ENCODE assay signal across 23 mouse cellular contexts in genomic region chr1:93387198-93387597, GRCm38 (mm10). TPM values are rescaled to one million over a fixed set of nuclear protein-coding genes. Genes with fewer than 3 reads are reported as not detected.
DNase-seq lines count a peak whose midpoint lies in the region; ATAC-seq and TF ChIP-seq lines count a peak whose summit lies in the region.
"Had no signal": no experiment of that assay in that cellular context is flagged by ENCODE, and none has a peak within 500 bp of the region (broad histone marks: within the 10 kb centered on the region; RNA-seq: fewer than 3 reads in every experiment).

No protein-coding gene starts in this region.

- H3K4me3 ChIP-seq in intestine, embryonic 14.5 days (ENCODE audit: low read depth, low read length): no peak overlapping the region
- no peak overlapping the region for H3K4me3 ChIP-seq in intestine, postnatal 0 days (ENCODE audit: low read depth, low read length)
- no peak overlapping the region for H3K4me3 ChIP-seq in neural tube, embryonic 14.5 days (ENCODE audit: low read depth, low read length)
- H3K4me3 ChIP-seq: embryonic facial prominence, embryonic 10.5 days; embryonic facial prominence, embryonic 12.5 days; forebrain, embryonic 13.5 days; forebrain, embryonic 15.5 days had no signal

- no peak overlapping the region for H3K27ac ChIP-seq in intestine, embryonic 14.5 days (ENCODE audit: low read depth)
- H3K27ac ChIP-seq in intestine, postnatal 0 days (ENCODE audit: low read depth, low read length): no peak overlapping the region
- H3K27ac ChIP-seq in neural tube, embryonic 14.5 days (ENCODE audit: low read depth, low read length): no peak overlapping the region
- H3K27ac ChIP-seq: embryonic facial prominence, embryonic 10.5 days; embryonic facial prominence, embryonic 12.5 days; forebrain, embryonic 13.5 days; forebrain, embryonic 15.5 days had no signal

- no peak overlapping the region for H3K4me2 ChIP-seq in intestine, embryonic 14.5 days (ENCODE audit: low read length)
- H3K4me2 ChIP-seq in intestine, postnatal 0 days (replicated peaks; ENCODE audit: low read depth): no peak overlapping the region
- no peak overlapping the region for H3K4me2 ChIP-seq in neural tube, embryonic 14.5 days (ENCODE audit: low read depth, low read length)
- H3K4me2 ChIP-seq: embryonic facial prominence, embryonic 12.5 days; forebrain, embryonic 13.5 days; forebrain, embryonic 15.5 days had no signal

- no peak overlapping the region for H3K9ac ChIP-seq in intestine, embryonic 14.5 days (ENCODE audit: low read length)
- no peak overlapping the region for H3K9ac ChIP-seq in intestine, postnatal 0 days (ENCODE audit: low read depth, low read length)
- H3K9ac ChIP-seq in neural tube, embryonic 14.5 days (replicated peaks; ENCODE audit: low read depth, low read length): no peak overlapping the region
- H3K9ac ChIP-seq: embryonic facial prominence, embryonic 12.5 days; forebrain, embryonic 13.5 days; forebrain, embryonic 15.5 days had no signal

- no peaks in the 10 kb centered on the region for H3K36me3 ChIP-seq in intestine, embryonic 14.5 days (ENCODE audit: control insufficient read depth, insufficient read depth, low read length)
- H3K36me3 ChIP-seq in intestine, postnatal 0 days (ENCODE audit: control insufficient read depth, insufficient read depth): no peaks in the 10 kb centered on the region
- H3K36me3 ChIP-seq in neural tube, embryonic 14.5 days (ENCODE audit: control insufficient read depth, insufficient read depth, low read length): no peaks in the 10 kb centered on the region
- H3K36me3 ChIP-seq: embryonic facial prominence, embryonic 10.5 days; embryonic facial prominence, embryonic 12.5 days; forebrain, embryonic 15.5 days; G1E had no signal

- DNase-seq in intestine, embryonic 14.5 days (ENCODE audit: low spot score): no peak
- no peak for DNase-seq in neural tube, embryonic 10.5 days (ENCODE audit: extremely low spot score, low spot score)
- DNase-seq in lung, postnatal 4 days: no peak
- DNase-seq: adrenal gland, adult 8-10 months; adrenal gland, postnatal 14 days; adrenal gland, postnatal 36 days; B cell, adult 2 months; cerebellum, adult 11-12 months; cerebellum, adult 2 months; cerebellum, adult 9-10 months; cerebellum, postnatal 10 days; cerebellum, postnatal 25 days had no signal

- H3K4me1 ChIP-seq in intestine, embryonic 14.5 days (replicated peaks; ENCODE audit: control insufficient read depth, insufficient read depth, low read length): no peaks in the 10 kb centered on the region
- no peaks in the 10 kb centered on the region for H3K4me1 ChIP-seq in intestine, postnatal 0 days (replicated peaks; ENCODE audit: control insufficient read depth, insufficient read depth, low read length)
- no peaks in the 10 kb centered on the region for H3K4me1 ChIP-seq in neural tube, embryonic 14.5 days (ENCODE audit: control insufficient read depth, insufficient read depth, low read length)
- H3K4me1 ChIP-seq: embryonic facial prominence, embryonic 10.5 days; embryonic facial prominence, embryonic 12.5 days; forebrain, embryonic 13.5 days; forebrain, embryonic 15.5 days had no signal

- H3K27me3 ChIP-seq in intestine, embryonic 14.5 days (replicated peaks; ENCODE audit: control insufficient read depth, insufficient read depth, low read length): no peaks in the 10 kb centered on the region
- H3K27me3 ChIP-seq in intestine, postnatal 0 days (replicated peaks; ENCODE audit: control insufficient read depth, insufficient read depth, low read length): no peaks in the 10 kb centered on the region
- H3K27me3 ChIP-seq in neural tube, embryonic 14.5 days (ENCODE audit: control insufficient read depth, insufficient read depth, low read length): no peaks in the 10 kb centered on the region
- H3K27me3 ChIP-seq: CH12.LX; embryonic facial prominence, embryonic 12.5 days; forebrain, embryonic 13.5 days; forebrain, embryonic 15.5 days; Patski had no signal

- no peak for TF ChIP-seq CTCF in intestine, postnatal 0 days (IDR thresholded peaks at IDR 0.05; ENCODE audit: low read depth)

- ATAC-seq in intestine, embryonic 14.5 days (replicated peaks; ENCODE audit: low FRiP score, low TSS enrichment, low read depth): peak; percentile 58; the same call in 1 of the 2 replicates
- ATAC-seq in intestine, postnatal 0 days: no peak
- 0 out of 2 replicates have a peak, but pooled peaks have one; percentile 17 for ATAC-seq in neural tube, embryonic 14.5 days (ENCODE audit: low read depth)
- ATAC-seq: activated CD4-positive, CD25-positive, alpha-beta regulatory T cell, adult 4 months; forebrain, embryonic 13.5 days; forebrain, embryonic 15.5 days; Patski had no signal

- no peaks in the 10 kb centered on the region for H3K9me3 ChIP-seq in intestine, embryonic 14.5 days (ENCODE audit: control insufficient read depth, low read length)
- no peaks in the 10 kb centered on the region for H3K9me3 ChIP-seq in intestine, postnatal 0 days (ENCODE audit: control insufficient read depth)
- no peaks in the 10 kb centered on the region for H3K9me3 ChIP-seq in neural tube, embryonic 14.5 days (ENCODE audit: control insufficient read depth, low read length)
- H3K9me3 ChIP-seq: embryonic facial prominence, embryonic 10.5 days; embryonic facial prominence, embryonic 12.5 days; forebrain, embryonic 13.5 days; forebrain, embryonic 15.5 days; G1E had no signal

- WGBS in intestine, embryonic 14.5 days: 44% methylated on average over 2 of the region's 2 CpGs
- WGBS in intestine, postnatal 0 days: 23% methylated on average over 2 of the region's 2 CpGs
- 31% methylated on average over 2 of the region's 2 CpGs for WGBS in neural tube, embryonic 14.5 days

RNA-seq across cellular contexts. Expression of gene Ano7, which starts 13.5 kb away (rescaled TPM):
- polyA plus RNA-seq in intestine, embryonic 14.5 days (2014; fragmentation: Nextera tagmentation; extraction: Ambion mirVana): 0.87 and 0.92 TPM in 2 replicates
- polyA plus RNA-seq in intestine, postnatal 0 days (2015; fragmentation: Nextera tagmentation; extraction: Ambion mirVana): 1.7 TPM in 2 replicates
- polyA plus RNA-seq in neural tube, embryonic 14.5 days (2014; fragmentation: Nextera tagmentation; extraction: Ambion mirVana): 1.1 and 1.2 TPM in 2 replicates
- polyA plus RNA-seq: forebrain, embryonic 11.5 days; forebrain, embryonic 13.5 days; G1E; Patski had no signal

RNA-seq across cellular contexts. Expression of gene Pask, which starts 43.9 kb away (rescaled TPM):
- polyA plus RNA-seq in intestine, embryonic 14.5 days (2014; fragmentation: Nextera tagmentation; extraction: Ambion mirVana): 13.2 and 15.4 TPM in 2 replicates
- 2.1 and 2.2 TPM in 2 replicates for polyA plus RNA-seq in intestine, postnatal 0 days (2015; fragmentation: Nextera tagmentation; extraction: Ambion mirVana)
- polyA plus RNA-seq in neural tube, embryonic 14.5 days (2014; fragmentation: Nextera tagmentation; extraction: Ambion mirVana): 4.6 and 5.7 TPM in 2 replicates

RNA-seq across cellular contexts. Expression of gene Ppp1r7, which starts 44.5 kb away (rescaled TPM):
- 57.8 and 67.2 TPM in 2 replicates for polyA plus RNA-seq in intestine, embryonic 14.5 days (2014; fragmentation: Nextera tagmentation; extraction: Ambion mirVana)
- 32.9 and 33.0 TPM in 2 replicates for polyA plus RNA-seq in intestine, postnatal 0 days (2015; fragmentation: Nextera tagmentation; extraction: Ambion mirVana)
- 57.9 and 67.7 TPM in 2 replicates for polyA plus RNA-seq in neural tube, embryonic 14.5 days (2014; fragmentation: Nextera tagmentation; extraction: Ambion mirVana)
